Comparison of ENCODE assay signal across 8 mouse cellular contexts in genomic region chr11:70171847-70172246, GRCm38 (mm10). TPM values are rescaled to one million over a fixed set of nuclear protein-coding genes. Genes with fewer than 3 reads are reported as not detected.
DNase-seq lines count a peak whose midpoint lies in the region; ATAC-seq lines count a peak whose summit lies in the region.

No protein-coding gene starts in this region.

- ATAC-seq in granulocyte monocyte progenitor cell, adult 5-6 weeks (replicated peaks; ENCODE audit: poor library complexity, severe bottlenecking) = peak; percentile 55; the same call in 1 of the 2 replicates

- peak; percentile 47 to 61 for DNase-seq in cerebellum, postnatal 10 days
- no peak for DNase-seq in cerebellum, postnatal 4 days (ENCODE audit: low spot score in 2 of 2)
- DNase-seq in urinary bladder, postnatal 25 days (ENCODE audit: low spot score) = peak; percentile 26
- no peak for DNase-seq in urinary bladder, postnatal 10 days (ENCODE audit: low spot score)
- DNase-seq in retina, postnatal 1 day = peak; percentile 52
- DNase-seq in right cerebral cortex, postnatal 25 days = no peak
- no peak for DNase-seq in gastrocnemius, postnatal 10 days

RNA-seq across cellular contexts. Expression of gene Clec10a, which starts 15.8 kb away (rescaled TPM):
- 6.9 and 11.3 TPM in 2 replicates for total RNA-seq in granulocyte monocyte progenitor cell, adult 5-6 weeks (2014; fragmentation: Nextera tagmentation)
- total RNA-seq in granulocyte monocyte progenitor cell, adult 5-6 weeks (2017) = 9.8 and 13.9 TPM in 2 replicates
- 1 to 10 TPM; 5.1 to 5.8 TPM for total RNA-seq in gastrocnemius, postnatal 10 days (2021)

RNA-seq across cellular contexts. Expression of gene Slc16a11, which starts 40.7 kb away (rescaled TPM):
- total RNA-seq in granulocyte monocyte progenitor cell, adult 5-6 weeks (2014; fragmentation: Nextera tagmentation) = not detected in 2 replicates
- not detected in 2 replicates for total RNA-seq in granulocyte monocyte progenitor cell, adult 5-6 weeks (2017)
- under 1 TPM in 1 of 2 experiments, not detected in 1; 0.63 TPM for total RNA-seq in gastrocnemius, postnatal 10 days (2021)

RNA-seq across cellular contexts. Expression of gene Mgl2, which starts 41.7 kb away (rescaled TPM):
- total RNA-seq in granulocyte monocyte progenitor cell, adult 5-6 weeks (2014; fragmentation: Nextera tagmentation) = 11.3 and 13.2 TPM in 2 replicates
- total RNA-seq in granulocyte monocyte progenitor cell, adult 5-6 weeks (2017) = 36.5 and 37.9 TPM in 2 replicates
- total RNA-seq in gastrocnemius, postnatal 10 days (2021) = 1 to 10 TPM; 3.2 to 4.0 TPM

RNA-seq across cellular contexts. Expression of gene Slc16a13, which starts 49.0 kb away (rescaled TPM):
- total RNA-seq in granulocyte monocyte progenitor cell, adult 5-6 weeks (2014; fragmentation: Nextera tagmentation) = 7.1 and 7.9 TPM in 2 replicates
- total RNA-seq in granulocyte monocyte progenitor cell, adult 5-6 weeks (2017) = 9.8 TPM in 2 replicates
- total RNA-seq in gastrocnemius, postnatal 10 days (2021) = 1 to 10 TPM; 1.1 to 3.7 TPM

RNA-seq across cellular contexts. Expression of gene Bcl6b, which starts 57.8 kb away (rescaled TPM):
- not detected in 2 replicates for total RNA-seq in granulocyte monocyte progenitor cell, adult 5-6 weeks (2014; fragmentation: Nextera tagmentation)
- 0.13 TPM in 1 of 2 replicates, not detected in the other for total RNA-seq in granulocyte monocyte progenitor cell, adult 5-6 weeks (2017)
- total RNA-seq in gastrocnemius, postnatal 10 days (2021) = 10 to 100 TPM; 12.6 to 21.5 TPM

Comparison
In these comparisons a context has a peak if more than half of its experiments do, and no peak if none do; other contexts are left out.
1. DNase-seq: peak in cerebellum, postnatal 10 days (2 of 2), urinary bladder, postnatal 25 days (single experiment) and retina, postnatal 1 day (single experiment); none in cerebellum, postnatal 4 days (0 of 2), urinary bladder, postnatal 10 days (single experiment), right cerebral cortex, postnatal 25 days (single experiment) and gastrocnemius, postnatal 10 days (single experiment).